Comparison of ENCODE assay signal across 26 mouse cellular contexts in genomic region chr3:143738676-143739075, GRCm38 (mm10).
DNase-seq lines count a peak whose midpoint lies in the region; ATAC-seq lines count a peak whose summit lies in the region.
"Had no signal": no experiment of that assay in that cellular context is flagged by ENCODE, and none has a peak within 500 bp of the region (broad histone marks: within the 10 kb centered on the region; RNA-seq: fewer than 3 reads in every experiment).

No protein-coding gene starts in this region.

- H3K4me1 ChIP-seq in limb, embryonic 11.5 days (ENCODE audit: control insufficient read depth, insufficient read depth, low read length), result peaks cover 8% of the 10 kb centered on the region; the same call in 1 of the 2 replicates
- H3K4me1 ChIP-seq in limb, embryonic 10.5 days, result peaks cover 21% of the 10 kb centered on the region
- H3K4me1 ChIP-seq in limb, embryonic 15.5 days, result peaks cover 9% of the 10 kb centered on the region
- H3K4me1 ChIP-seq: heart, embryonic 10.5 days; heart, embryonic 13.5 days had no signal

- H3K9me3 ChIP-seq in limb, embryonic 11.5 days (ENCODE audit: control insufficient read depth, low read length), result no peaks in the 10 kb centered on the region
- H3K9me3 ChIP-seq in limb, embryonic 10.5 days (replicated peaks), result no peaks in the 10 kb centered on the region
- H3K9me3 ChIP-seq in limb, embryonic 15.5 days, result no peaks in the 10 kb centered on the region
- H3K9me3 ChIP-seq: embryonic facial prominence, embryonic 15.5 days; heart, embryonic 10.5 days; heart, embryonic 13.5 days had no signal

- no peak for ATAC-seq in limb, embryonic 11.5 days (ENCODE audit: insufficient number of reproducible peaks, low FRiP score, low TSS enrichment, low read depth)
- ATAC-seq in limb, embryonic 15.5 days (ENCODE audit: insufficient number of reproducible peaks, low FRiP score, low TSS enrichment, low read depth), result no peak
- ATAC-seq: CD4-positive, CD25-positive, alpha-beta regulatory T cell, adult 4 months; forebrain, embryonic 14.5 days; forebrain, postnatal 0 days; hindbrain, postnatal 0 days; inflammation-experienced regulatory T-cells, adult 6 months had no signal

- no peak overlapping the region for H3K27ac ChIP-seq in limb, embryonic 11.5 days (replicated peaks; ENCODE audit: low read depth, low read length)
- no peak overlapping the region for H3K27ac ChIP-seq in limb, embryonic 10.5 days
- peak overlapping the region; percentile 43; the same call in 1 of the 2 replicates for H3K27ac ChIP-seq in limb, embryonic 15.5 days
- H3K27ac ChIP-seq: embryonic facial prominence, embryonic 15.5 days; heart, adult 2 months; heart, embryonic 10.5 days; heart, embryonic 13.5 days; hindbrain, embryonic 14.5 days; hindbrain, postnatal 0 days had no signal

- no peaks in the 10 kb centered on the region for H3K27me3 ChIP-seq in limb, embryonic 11.5 days (ENCODE audit: control insufficient read depth, insufficient read depth, low read length)
- H3K27me3 ChIP-seq in limb, embryonic 10.5 days (ENCODE audit: low read depth, poor library complexity, severe bottlenecking), result no peaks in the 10 kb centered on the region
- H3K27me3 ChIP-seq in limb, embryonic 15.5 days, result no peaks in the 10 kb centered on the region
- H3K27me3 ChIP-seq: embryonic facial prominence, embryonic 15.5 days; heart, embryonic 13.5 days had no signal

- 86% methylated on average over 3 of the region's 3 CpGs for WGBS in limb, embryonic 11.5 days
- 79% methylated on average over 3 of the region's 3 CpGs for WGBS in limb, embryonic 10.5 days
- WGBS in limb, embryonic 15.5 days, result 73% methylated on average over 3 of the region's 3 CpGs

- H3K4me2 ChIP-seq in limb, embryonic 11.5 days (ENCODE audit: low read depth, severe bottlenecking), result no peak overlapping the region
- no peak overlapping the region for H3K4me2 ChIP-seq in limb, embryonic 15.5 days
- H3K4me2 ChIP-seq: embryonic facial prominence, embryonic 15.5 days; heart, embryonic 13.5 days; hindbrain, embryonic 14.5 days had no signal

- no peak overlapping the region for H3K9ac ChIP-seq in limb, embryonic 11.5 days (ENCODE audit: low read length)
- H3K9ac ChIP-seq in limb, embryonic 15.5 days, result no peak overlapping the region
- H3K9ac ChIP-seq: embryonic facial prominence, embryonic 15.5 days; forebrain, postnatal 0 days; heart, embryonic 13.5 days; hindbrain, embryonic 14.5 days had no signal

- DNase-seq in frontal cortex, adult 2 months (ENCODE audit: extremely low spot score in 1 of 2, low spot score in 1 of 2), result peak; percentile 28 to 62
- no peak for DNase-seq in frontal cortex, postnatal 25 days (ENCODE audit: low spot score in 2 of 2)
- DNase-seq in limb, embryonic 11.5 days (ENCODE audit: low spot score), result peak; percentile 19
- DNase-seq in limb, embryonic 10.5 days (ENCODE audit: low spot score), result no peak
- DNase-seq in kidney, adult 18-20 months, result no peak
- DNase-seq: adrenal gland, adult 2 months; adrenal gland, postnatal 14 days; cerebellum, adult 11-12 months; cerebellum, adult 8-10 months; cerebellum, postnatal 10 days; cerebellum, postnatal 36 days; embryo, embryonic 11 days; forebrain, postnatal 0 days; gastrocnemius, postnatal 36 days; heart, adult 2 months; heart, postnatal 14 days; heart, postnatal 4 days had no signal

- no peak overlapping the region for H3K4me3 ChIP-seq in limb, embryonic 11.5 days (ENCODE audit: low read depth, low read length)
- no peak overlapping the region for H3K4me3 ChIP-seq in limb, embryonic 10.5 days
- H3K4me3 ChIP-seq in limb, embryonic 15.5 days, result no peak overlapping the region
- H3K4me3 ChIP-seq: embryonic facial prominence, embryonic 15.5 days; heart, adult 2 months; heart, embryonic 10.5 days; heart, embryonic 13.5 days had no signal

- no peaks in the 10 kb centered on the region for H3K36me3 ChIP-seq in limb, embryonic 11.5 days (ENCODE audit: control insufficient read depth, insufficient read depth, low read length)
- no peaks in the 10 kb centered on the region for H3K36me3 ChIP-seq in limb, embryonic 10.5 days
- no peaks in the 10 kb centered on the region for H3K36me3 ChIP-seq in limb, embryonic 15.5 days
- H3K36me3 ChIP-seq: embryonic facial prominence, embryonic 15.5 days; heart, embryonic 10.5 days; heart, embryonic 13.5 days had no signal

Comparison
In these comparisons a context has a peak if more than half of its experiments do, and no peak if none do; other contexts are left out.
1. DNase-seq: peak in frontal cortex, adult 2 months (2 of 2) and limb, embryonic 11.5 days (single experiment); none in frontal cortex, postnatal 25 days (0 of 2), limb, embryonic 10.5 days (single experiment) and kidney, adult 18-20 months (single experiment).